Mouse (Mus musculus): ENCODE measurements around the gene Cep63. TPM values are rescaled to one million over a fixed set of nuclear protein-coding genes. Genes with fewer than 3 reads are reported as not detected.

Cep63 gene
- polyA plus RNA-seq, 1 experiment from 2014 or later: 52.6 TPM

GRCm38 (mm10) chr9:102543761-102544115 is 82.6 kb downstream of the Cep63 start:
- H3K4me3 ChIP-seq (ENCODE audit: low read length): no peak overlapping the region
- H3K9ac ChIP-seq (ENCODE audit: low read length): no peak overlapping the region
- peaks cover 23% of the 10 kb centered on the region for H3K27me3 ChIP-seq (ENCODE audit: control insufficient read depth, insufficient read depth, low read length)
- no peaks in the 10 kb centered on the region for H3K36me3 ChIP-seq (ENCODE audit: control insufficient read depth, insufficient read depth)
- no peak overlapping the region for H3K27ac ChIP-seq (ENCODE audit: low read length)
- WGBS: 61% methylated on average over 2 of the region's 2 CpGs
- ATAC-seq (replicated peaks; ENCODE audit: extremely low read depth, insufficient read depth, low FRiP score): no peak
- no peak overlapping the region for H3K4me2 ChIP-seq (ENCODE audit: low read depth, low read length)
- no peaks in the 10 kb centered on the region for H3K9me3 ChIP-seq (replicated peaks; ENCODE audit: control insufficient read depth, low read length)
- H3K4me1 ChIP-seq (ENCODE audit: control insufficient read depth, insufficient read depth, low read length): peaks cover 4% of the 10 kb centered on the region; the same call in 1 of the 2 replicates

GRCm38 (mm10) chr9:102542540-102542939 is 83.8 kb downstream of the Cep63 start:
- Histone ChIP-seq H3K27me3 (ENCODE audit: control insufficient read depth, insufficient read depth, low read length) (peaks cover 22% of the 10 kb centered on the region), H3K9ac (ENCODE audit: low read length) (no peak overlapping the region), H3K4me3 (ENCODE audit: low read length) (no peak overlapping the region), H3K27ac (ENCODE audit: low read length) (no peak overlapping the region), H3K36me3 (ENCODE audit: control insufficient read depth, insufficient read depth) (no peaks in the 10 kb centered on the region), H3K4me2 (ENCODE audit: low read depth, low read length) (no peak overlapping the region), H3K4me1 (ENCODE audit: control insufficient read depth, insufficient read depth, low read length) (peaks cover 4% of the 10 kb centered on the region; the same call in 1 of the 2 replicates), H3K9me3 (replicated peaks; ENCODE audit: control insufficient read depth, low read length) (no peaks in the 10 kb centered on the region)
- WGBS: 71% methylated on average over 8 of the region's 8 CpGs
- ATAC-seq (replicated peaks; ENCODE audit: extremely low read depth, insufficient read depth, low FRiP score): no peak

GRCm38 (mm10) chr9:102541666-102542065 is 84.7 kb downstream of the Cep63 start:
- no peak overlapping the region for H3K9ac ChIP-seq (ENCODE audit: low read length)
- ATAC-seq (replicated peaks; ENCODE audit: extremely low read depth, insufficient read depth, low FRiP score): no peak
- no peak overlapping the region for H3K4me3 ChIP-seq (ENCODE audit: low read length)
- no peaks in the 10 kb centered on the region for H3K36me3 ChIP-seq (ENCODE audit: control insufficient read depth, insufficient read depth)
- 89% methylated on average over 10 of the region's 10 CpGs for WGBS
- H3K4me2 ChIP-seq (ENCODE audit: low read depth, low read length): no peak overlapping the region
- H3K4me1 ChIP-seq (ENCODE audit: control insufficient read depth, insufficient read depth, low read length): peaks cover 4% of the 10 kb centered on the region; the same call in 1 of the 2 replicates
- no peaks in the 10 kb centered on the region for H3K9me3 ChIP-seq (replicated peaks; ENCODE audit: control insufficient read depth, low read length)
- peaks cover 18% of the 10 kb centered on the region for H3K27me3 ChIP-seq (ENCODE audit: control insufficient read depth, insufficient read depth, low read length)
- no peak overlapping the region for H3K27ac ChIP-seq (ENCODE audit: low read length)

GRCm38 (mm10) chr9:102539699-102540098 is 86.6 kb downstream of the Cep63 start:
- no peak overlapping the region for H3K9ac ChIP-seq (ENCODE audit: low read length)
- no peaks in the 10 kb centered on the region for H3K36me3 ChIP-seq (ENCODE audit: control insufficient read depth, insufficient read depth)
- peaks cover 2% of the 10 kb centered on the region; the same call in 1 of the 2 replicates for H3K4me1 ChIP-seq (ENCODE audit: control insufficient read depth, insufficient read depth, low read length)
- no peaks in the 10 kb centered on the region for H3K9me3 ChIP-seq (replicated peaks; ENCODE audit: control insufficient read depth, low read length)
- no peak overlapping the region for H3K27ac ChIP-seq (ENCODE audit: low read length)
- no peak overlapping the region for H3K4me3 ChIP-seq (ENCODE audit: low read length)
- peaks cover 8% of the 10 kb centered on the region for H3K27me3 ChIP-seq (ENCODE audit: control insufficient read depth, insufficient read depth, low read length)
- 51% methylated on average over 7 of the region's 7 CpGs for WGBS
- no peak overlapping the region for H3K4me2 ChIP-seq (ENCODE audit: low read depth, low read length)
- no peak for ATAC-seq (replicated peaks; ENCODE audit: extremely low read depth, insufficient read depth, low FRiP score)

- H3K4me3 ChIP-seq (ENCODE audit: low read length): no peak overlapping the region
- no peak overlapping the region for H3K9ac ChIP-seq (ENCODE audit: low read length)
- no peaks in the 10 kb centered on the region for H3K9me3 ChIP-seq (replicated peaks; ENCODE audit: control insufficient read depth, low read length)
- ATAC-seq (replicated peaks; ENCODE audit: extremely low read depth, insufficient read depth, low FRiP score): no peak
- H3K4me1 ChIP-seq (ENCODE audit: control insufficient read depth, insufficient read depth, low read length): no peaks in the 10 kb centered on the region
- H3K27ac ChIP-seq (ENCODE audit: low read length): no peak overlapping the region
- H3K4me2 ChIP-seq (ENCODE audit: low read depth, low read length): no peak overlapping the region
- peaks cover 4% of the 10 kb centered on the region; the same call in 1 of the 2 replicates for H3K27me3 ChIP-seq (ENCODE audit: control insufficient read depth, insufficient read depth, low read length)
- 89% methylated on average over 4 of the region's 4 CpGs for WGBS
- no peaks in the 10 kb centered on the region for H3K36me3 ChIP-seq (ENCODE audit: control insufficient read depth, insufficient read depth)
These were observed 89.4 kb downstream of the Cep63 start for GRCm38 (mm10) chr9:102536968-102537367.

Other genes with a start within 250 kb of the Cep63 start
- gene Ky, start 120.8 kb downstream of the Cep63 start, polyA plus RNA-seq (2015; fragmentation: Nextera tagmentation; extraction: Ambion mirVana): 1.2 TPM in 2 replicates
- 211 and 221 TPM in 2 replicates for gene Anapc13, start 238 bp downstream of the Cep63 start, polyA plus RNA-seq (2015; fragmentation: Nextera tagmentation; extraction: Ambion mirVana)
- 38.6 and 43.4 TPM in 2 replicates for gene Amotl2, start 90.1 kb upstream of the Cep63 start, polyA plus RNA-seq (2015; fragmentation: Nextera tagmentation; extraction: Ambion mirVana)
- gene Ryk, start 208.4 kb upstream of the Cep63 start, polyA plus RNA-seq (2015; fragmentation: Nextera tagmentation; extraction: Ambion mirVana): 12.5 and 15.5 TPM in 2 replicates

Measured in heart, embryonic 16.5 days (tissue).